Comparison of ENCODE assay signal across 1 mouse cellular context in the genomic region with DNA sequence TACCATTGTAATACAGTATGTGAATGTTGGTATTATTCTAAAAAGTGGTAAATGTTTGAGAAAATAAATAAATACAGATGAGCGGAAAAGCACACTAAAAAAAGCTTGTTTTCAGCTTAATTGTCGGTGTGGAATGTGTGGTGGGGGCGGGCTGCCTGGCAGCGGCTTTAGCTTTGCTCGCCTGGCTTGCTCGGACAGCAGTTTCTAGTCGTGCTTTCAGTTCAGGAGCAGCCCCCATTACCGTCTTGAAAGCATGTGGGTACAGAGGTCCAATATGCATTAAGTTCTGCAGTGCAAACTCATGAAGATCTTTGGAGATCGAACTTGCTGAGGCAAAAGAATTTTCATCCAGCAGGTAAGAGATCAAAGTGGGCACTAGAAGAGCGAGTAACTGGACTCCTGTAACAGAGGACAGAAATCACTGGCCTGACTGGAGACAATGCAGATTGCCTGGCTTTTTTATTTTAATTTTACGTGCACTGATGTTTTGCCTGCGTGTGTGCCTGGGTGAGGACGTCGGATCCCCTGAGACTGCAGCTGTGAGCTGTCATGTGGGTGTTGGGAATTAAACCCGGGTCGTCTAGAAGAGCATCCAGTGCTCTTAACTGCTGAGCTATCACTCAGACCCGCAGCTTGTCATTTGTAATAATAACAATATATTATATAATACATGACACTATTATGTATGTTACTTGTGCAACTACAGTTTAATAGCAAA.
TF ChIP-seq lines count a peak whose summit lies in the region.

No protein-coding gene starts in this region.

TF ChIP-seq in CH12.LX, 34 proteins besides CTCF, POLR2A, EP300 and RAD21:
- TF ChIP-seq BHLHE40 (IDR thresholded peaks at IDR 0.05; ENCODE audit: low read depth, low read length) (0 out of 2 replicates have a peak, but pooled peaks have one; percentile 36), ETS1 (conservative IDR thresholded peaks at IDR 0.05; ENCODE audit: low read depth, low read length) (0 out of 2 replicates have a peak, but pooled peaks have one; percentile 27), MEF2A (IDR thresholded peaks at IDR 0.05; ENCODE audit: borderline replicate concordance, low read depth, low read length) (no peak), CHD2 (IDR thresholded peaks at IDR 0.05; ENCODE audit: low read length) (no peak)
